Mouse (Mus musculus): Measurements from ENCODE around the gene Hyal3. TPM values are rescaled to one million over a fixed set of nuclear protein-coding genes. Genes with fewer than 3 reads are reported as not detected.
A peak's percentile ranks its signal among the peaks of the same experiment; 100 is the strongest.

Gene Hyal3
- total RNA-seq (2015) (1.4 and 1.7 TPM in 2 replicates), total RNA-seq (2017) (0.58 TPM in 1 of 2 replicates, not detected in the other)

DNA sequence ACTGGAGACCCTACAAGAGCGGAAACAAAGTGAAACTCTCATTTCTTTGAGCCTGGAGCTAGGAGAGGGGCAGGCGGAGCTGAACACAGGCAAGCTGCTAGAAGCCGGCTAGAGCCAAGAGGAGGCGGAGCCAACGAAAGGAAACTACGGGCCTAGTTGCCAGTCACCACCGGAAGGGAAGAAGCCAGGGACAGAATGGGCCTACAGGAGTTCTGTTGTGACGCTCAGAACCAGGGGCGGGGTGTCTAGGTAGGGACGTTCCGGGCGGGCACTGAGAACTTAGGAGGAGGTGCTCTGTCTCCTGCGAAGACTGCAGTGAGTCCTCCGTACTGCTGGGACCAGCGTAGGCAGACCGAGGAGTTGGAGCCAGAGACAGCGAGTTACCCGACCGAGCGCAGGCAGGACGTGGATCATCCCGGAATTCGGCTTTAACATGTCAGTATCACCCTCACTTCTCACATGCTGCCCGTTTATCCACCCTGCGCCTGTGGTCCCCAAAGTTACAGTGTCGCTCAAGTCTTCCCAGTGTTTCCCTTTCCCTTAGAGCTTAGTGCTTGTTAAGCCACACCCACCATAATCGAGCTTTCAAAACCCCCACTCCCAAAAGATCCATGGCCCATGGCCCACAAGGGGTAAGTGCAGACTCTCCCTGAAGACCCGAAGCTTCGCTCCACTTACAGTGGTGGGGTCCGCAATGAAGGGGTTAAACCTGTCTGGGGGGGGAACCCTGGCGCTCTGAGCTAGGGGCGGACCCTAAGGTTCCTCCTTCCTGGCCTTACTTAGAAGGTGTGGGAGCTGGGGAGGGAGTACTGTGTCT, at the start of gene Hyal3:
Hyal3 (plus strand) TSS at position 318 of the 817 bp plus-strand sequence.
- ATAC-seq (replicated peaks; ENCODE audit: poor library complexity), result peak; percentile 84

DNA sequence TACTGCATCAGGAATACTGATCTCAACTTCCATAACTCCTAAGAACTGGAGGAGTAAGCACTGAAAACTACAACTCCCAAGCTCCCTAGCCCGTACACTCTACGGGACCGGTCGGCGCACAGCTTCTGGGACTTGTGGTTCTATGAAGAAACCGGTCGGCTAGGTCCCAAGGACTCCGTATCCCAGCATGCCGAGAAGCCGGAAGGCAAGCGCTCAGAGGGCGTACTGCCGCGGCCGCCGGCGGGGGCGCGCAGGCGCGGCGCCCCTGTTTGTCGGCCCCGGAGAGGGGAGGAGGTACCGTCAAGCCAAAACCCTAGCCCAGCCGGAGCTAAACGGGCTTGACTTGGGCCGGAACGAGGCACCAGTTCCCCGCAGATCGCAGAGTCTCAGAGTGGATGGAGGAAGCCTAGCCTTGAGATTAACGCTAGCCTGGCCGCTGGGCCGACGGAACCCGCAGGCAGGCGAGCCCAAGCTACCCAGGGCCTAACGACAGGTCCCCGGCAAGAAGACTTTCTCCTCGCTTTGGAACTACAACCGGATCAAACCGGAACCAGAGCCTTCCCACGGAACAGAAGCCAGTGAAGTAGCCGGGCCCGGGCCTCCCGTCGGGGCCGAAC, 46.7 kb upstream of the Hyal3 start, which contains the start of gene Tmem115:
Tmem115 (plus strand) TSS at position 155 of the 617 bp plus-strand sequence.
- ATAC-seq (replicated peaks; ENCODE audit: poor library complexity), result peak; percentile 90

DNA sequence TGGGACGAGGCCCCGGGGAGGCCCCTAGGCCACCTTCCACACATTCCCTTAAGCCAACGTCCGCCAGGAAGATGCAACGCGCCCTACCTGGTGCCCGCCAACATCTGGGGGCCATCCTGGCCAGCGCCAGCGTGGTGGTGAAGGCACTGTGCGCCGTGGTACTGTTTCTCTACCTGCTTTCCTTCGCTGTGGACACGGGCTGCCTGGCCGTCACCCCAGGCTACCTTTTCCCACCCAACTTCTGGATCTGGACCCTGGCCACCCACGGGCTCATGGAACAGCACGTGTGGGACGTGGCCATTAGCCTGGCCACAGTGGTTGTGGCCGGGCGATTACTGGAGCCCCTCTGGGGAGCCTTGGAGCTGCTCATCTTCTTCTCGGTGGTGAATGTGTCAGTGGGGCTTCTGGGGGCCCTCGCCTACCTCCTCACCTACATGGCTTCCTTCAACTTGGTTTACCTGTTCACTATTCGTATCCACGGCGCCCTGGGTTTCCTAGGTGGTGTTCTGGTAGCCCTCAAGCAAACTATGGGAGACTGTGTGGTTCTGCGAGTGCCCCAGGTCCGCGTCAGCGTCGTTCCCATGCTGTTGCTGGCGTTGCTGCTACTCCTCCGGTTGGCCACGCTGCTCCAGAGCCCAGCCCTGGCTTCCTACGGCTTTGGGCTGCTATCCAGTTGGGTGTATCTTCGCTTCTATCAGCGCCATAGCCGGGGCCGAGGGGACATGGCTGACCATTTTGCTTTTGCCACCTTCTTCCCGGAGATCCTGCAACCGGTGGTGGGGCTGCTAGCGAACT, 46.0 kb upstream of the Hyal3 start:
- peak; percentile 51 for ATAC-seq (replicated peaks; ENCODE audit: poor library complexity)

DNA sequence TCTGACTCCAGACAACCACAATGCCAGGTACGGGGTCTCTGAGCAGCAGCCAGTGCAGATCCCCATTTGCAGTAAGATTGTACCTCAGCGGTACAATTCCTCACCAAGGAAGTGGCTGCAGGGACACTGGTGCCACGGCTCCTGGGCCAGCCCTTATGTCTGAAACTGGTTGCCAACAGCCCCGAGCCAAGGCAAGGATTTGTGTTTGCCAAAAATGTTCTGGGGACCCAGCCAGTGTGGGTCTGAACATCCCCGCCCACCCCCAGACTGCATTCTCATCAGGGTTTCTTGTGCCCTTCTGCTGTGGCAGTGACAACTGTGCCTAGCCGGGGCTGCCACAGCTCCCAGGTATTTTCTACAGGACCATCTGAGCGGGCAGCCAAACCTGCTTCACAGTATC, 42.4 kb upstream of the Hyal3 start:
- no peak for ATAC-seq (replicated peaks; ENCODE audit: poor library complexity)

DNA sequence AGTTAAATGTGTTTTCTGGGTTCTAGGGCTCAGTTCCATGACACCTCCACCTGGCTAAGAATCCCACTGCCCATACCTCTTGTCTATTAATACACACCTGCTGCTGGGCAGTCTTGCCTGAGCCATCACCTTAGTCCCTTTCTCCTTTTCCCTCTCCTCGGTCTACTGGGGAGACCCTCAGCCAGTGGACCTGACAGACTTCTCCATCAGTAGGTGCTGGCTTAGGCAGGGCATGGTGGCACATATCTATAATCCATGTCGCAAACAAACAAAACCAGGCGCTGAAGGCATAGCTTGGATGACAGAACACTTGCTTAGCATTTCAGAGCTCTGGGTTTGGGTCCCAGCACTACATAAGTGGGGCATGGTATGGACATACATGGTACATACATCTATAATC, 41.9 kb upstream of the Hyal3 start:
- no peak for ATAC-seq (replicated peaks; ENCODE audit: poor library complexity)

DNA sequence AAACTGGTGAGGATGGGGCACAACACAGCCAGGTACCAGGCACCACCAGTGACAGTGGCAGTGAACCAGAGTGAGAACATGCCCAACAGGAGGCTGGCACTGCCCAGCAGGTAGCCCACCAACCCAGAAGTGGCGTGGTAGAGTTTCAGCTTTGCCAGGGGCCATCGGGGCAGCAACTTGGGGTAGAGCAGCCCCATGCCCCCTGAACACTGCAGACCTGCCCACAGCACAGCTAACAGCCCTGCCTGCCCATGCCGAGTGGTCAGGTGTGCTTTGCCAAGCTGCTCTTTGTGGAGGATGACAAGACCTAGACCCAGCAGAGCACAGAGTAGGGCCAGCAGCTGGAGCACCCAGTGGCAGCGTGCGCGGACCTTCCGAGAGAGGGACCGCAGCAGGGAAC, 40.7 kb upstream of the Hyal3 start:
- ATAC-seq (replicated peaks; ENCODE audit: poor library complexity), result no peak

DNA sequence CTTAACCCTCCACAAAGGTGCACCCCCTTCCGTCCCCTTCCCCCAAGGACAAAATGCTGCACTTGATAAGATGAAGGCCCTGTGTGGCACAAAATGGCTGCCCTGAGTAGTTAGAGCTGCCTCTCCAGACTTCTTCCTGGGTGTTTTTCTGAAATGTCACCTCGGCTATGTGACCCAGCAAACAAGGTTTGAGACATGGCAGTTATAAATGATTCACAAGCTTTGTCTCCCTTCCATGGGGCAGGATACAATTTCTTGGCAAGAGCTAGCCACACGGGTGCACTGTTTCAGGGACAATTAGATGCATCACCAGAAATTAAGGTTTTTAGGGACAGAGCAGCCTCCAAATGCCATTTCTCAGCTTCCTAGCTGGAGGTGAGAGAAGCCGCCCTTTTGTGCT, 40.2 kb upstream of the Hyal3 start:
- ATAC-seq (replicated peaks; ENCODE audit: poor library complexity), result no peak

DNA sequence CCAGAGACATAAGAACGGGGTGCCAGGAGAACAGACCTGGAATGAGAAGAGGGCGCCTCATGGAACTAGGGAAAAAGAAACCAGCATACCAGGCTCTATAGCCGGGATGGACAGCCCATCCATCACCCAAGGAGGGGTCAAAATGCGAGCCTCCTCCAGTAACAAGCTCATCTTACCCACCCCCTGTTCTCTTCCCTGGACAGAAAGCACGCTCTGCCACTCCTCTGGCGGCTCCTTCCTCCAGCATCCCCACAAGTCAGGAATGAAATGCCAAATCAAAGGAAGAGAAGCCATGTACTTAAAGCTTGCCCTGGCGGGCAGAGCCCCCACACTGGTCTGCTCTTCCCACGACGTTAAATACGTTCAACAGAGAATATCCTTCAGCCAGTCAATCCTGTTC, 39.6 kb upstream of the Hyal3 start:
- no peak for ATAC-seq (replicated peaks; ENCODE audit: poor library complexity)

DNA sequence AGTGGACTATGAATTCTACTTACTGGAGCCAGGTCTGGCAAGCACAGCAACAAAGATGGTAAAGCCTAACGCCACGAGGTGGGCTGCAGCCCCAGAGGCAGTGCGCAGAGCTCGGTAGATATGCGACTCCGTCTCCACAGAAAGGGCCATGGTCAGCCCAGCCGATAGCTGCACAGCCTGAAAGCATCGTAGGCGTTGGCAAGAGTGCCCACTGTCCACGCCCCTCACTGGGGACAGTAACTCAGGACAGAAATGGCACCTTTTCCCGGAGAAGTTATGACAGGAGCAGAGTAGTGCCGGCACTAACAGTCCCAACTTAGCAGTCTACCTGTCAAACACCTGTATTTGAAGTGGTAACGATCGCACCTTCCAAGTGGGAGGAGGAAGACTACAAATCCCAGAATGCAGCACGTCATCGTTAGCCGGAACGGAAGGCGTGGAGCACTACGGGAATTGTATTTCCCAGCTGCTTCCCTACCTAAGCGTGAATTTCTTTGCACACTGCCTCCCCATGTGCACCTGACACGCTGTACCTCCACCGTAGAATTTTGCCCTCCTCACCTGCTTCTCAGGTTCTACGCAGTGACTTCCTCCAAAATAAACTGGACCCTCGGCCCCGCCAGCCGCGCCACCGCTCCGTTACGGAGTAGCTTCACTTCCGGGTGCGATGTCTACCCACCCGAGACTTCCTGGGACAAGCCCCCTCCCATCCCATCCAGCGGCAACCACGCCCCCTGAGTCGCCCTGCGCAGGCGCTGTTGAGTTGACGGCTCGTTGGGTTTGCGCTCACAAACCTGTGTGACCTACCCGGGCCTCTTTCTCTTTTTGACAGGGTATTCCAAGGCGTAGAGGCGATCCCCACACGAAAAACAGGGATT, 38.9 kb upstream of the Hyal3 start, which contains the start of the genes Cyb561d2 and Nprl2:
Cyb561d2 (minus strand) TSS at position 720 of the 878 bp plus-strand sequence.
Nprl2 (plus strand) TSS at position 753 of the 878 bp plus-strand sequence.
- ATAC-seq (replicated peaks; ENCODE audit: poor library complexity), result peak; percentile 83

DNA sequence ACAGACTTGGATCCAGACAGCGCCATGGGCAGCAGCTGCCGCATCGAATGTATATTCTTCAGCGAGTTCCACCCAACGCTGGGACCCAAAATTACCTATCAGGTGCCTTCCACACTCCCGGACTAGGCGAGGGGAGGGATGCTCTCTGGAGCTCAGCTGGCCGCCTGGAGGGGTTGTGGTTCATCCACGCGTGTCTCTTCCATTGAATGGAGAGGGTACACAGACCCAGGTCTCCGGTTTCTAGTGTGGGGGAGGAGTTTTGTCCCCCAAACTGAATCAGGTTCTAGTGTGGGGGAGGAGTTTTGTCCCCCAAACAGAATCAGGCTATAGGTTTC, 38.3 kb upstream of the Hyal3 start:
- 0 out of 2 replicates have a peak, but pooled peaks have one; percentile 0 for ATAC-seq (replicated peaks; ENCODE audit: poor library complexity)

DNA sequence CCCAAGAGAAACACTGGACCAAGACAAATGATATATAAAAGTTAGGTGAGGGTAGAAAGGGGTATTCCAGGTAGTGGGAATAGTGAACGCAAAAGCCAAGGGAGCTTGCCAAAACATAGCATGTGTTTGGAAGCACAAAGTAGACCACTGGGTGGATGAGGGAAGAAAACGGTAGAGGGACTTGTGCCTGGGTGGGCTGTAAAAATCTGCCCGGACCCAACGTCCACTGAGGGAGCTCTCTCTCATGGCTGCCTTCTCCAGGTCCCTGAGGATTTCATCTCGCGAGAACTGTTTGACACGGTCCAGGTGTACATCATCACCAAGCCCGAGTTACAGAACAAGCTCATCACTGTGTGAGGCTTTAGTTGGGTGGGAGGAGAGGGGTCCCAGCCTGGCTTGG, 37.9 kb upstream of the Hyal3 start:
- ATAC-seq (replicated peaks; ENCODE audit: poor library complexity), result no peak

DNA sequence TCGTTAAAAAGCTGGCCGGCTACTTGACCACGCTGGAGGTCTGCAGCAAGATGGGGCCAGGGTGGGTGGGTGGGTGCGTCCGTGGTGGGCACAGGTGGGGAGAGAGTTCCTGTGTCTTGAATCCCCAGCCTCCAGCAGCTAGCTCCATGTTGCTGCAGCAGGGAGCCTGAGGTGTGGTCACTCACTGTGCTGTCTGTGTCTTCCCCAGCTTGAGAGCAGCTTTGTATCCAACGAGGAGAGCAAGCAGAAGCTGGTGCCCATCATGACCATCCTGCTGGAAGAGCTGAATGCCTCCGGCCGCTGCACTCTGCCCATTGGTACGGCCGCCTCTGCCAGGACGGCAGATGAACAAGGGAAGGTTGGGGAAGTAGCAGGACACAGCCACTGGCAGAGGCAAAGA, 37.3 kb upstream of the Hyal3 start:
- ATAC-seq (replicated peaks; ENCODE audit: poor library complexity), result no peak

DNA sequence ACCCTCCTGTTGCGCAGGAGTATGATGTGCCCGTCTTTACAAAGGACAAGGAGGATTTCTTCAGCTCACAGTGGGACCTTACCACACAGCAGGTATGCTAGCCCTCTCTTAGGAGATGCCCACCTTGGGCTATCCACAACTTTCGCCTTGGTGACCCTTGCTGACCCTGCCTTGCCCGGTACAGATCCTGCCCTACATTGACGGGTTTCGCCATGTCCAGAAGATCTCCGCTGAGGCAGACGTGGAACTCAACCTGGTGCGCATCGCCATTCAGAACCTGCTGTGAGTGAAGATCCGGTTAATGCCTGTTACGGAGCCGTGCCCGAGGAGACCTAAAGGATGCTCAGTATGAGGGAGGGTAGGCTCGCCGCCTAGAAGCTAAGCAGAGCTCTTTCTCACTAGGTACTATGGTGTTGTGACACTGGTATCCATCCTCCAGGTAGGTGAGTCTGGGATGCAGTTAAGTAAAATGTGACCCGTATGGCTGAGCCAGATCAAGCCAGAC, 36.4 kb upstream of the Hyal3 start:
- no peak for ATAC-seq (replicated peaks; ENCODE audit: poor library complexity)

DNA sequence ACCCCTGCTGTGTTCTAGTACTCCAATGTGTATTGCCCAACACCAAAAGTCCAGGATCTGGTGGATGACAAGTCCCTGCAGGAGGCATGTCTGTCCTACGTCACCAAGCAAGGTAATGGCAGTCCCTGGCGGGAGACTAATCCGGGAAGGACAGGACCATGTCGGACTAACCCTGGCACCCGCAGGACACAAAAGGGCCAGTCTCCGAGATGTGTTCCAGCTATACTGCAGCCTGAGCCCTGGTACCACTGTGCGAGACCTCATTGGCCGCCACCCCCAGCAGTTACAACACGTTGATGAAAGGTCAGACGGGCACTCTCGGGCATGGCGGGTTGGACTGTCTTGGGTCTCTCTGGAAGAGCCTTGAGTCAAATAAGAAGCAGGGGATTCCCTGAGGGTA, 35.9 kb upstream of the Hyal3 start:
- no peak for ATAC-seq (replicated peaks; ENCODE audit: poor library complexity)

DNA sequence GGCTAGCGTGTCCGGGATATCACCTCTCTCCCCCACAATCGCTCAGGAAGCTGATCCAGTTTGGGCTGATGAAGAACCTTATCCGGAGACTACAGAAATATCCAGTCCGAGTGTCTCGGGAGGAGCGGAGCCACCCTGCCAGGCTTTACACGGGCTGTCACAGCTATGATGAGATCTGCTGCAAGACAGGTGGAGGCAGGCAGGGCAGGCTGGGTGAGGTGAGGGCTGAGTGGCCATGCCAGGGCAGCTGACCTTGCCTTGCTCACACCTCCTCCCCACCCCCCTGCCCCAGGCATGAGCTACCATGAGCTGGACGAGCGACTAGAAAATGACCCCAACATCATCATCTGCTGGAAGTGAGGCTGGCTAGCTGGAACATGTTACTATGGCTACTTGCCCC, 35.4 kb upstream of the Hyal3 start:
- ATAC-seq (replicated peaks; ENCODE audit: poor library complexity), result no peak

DNA sequence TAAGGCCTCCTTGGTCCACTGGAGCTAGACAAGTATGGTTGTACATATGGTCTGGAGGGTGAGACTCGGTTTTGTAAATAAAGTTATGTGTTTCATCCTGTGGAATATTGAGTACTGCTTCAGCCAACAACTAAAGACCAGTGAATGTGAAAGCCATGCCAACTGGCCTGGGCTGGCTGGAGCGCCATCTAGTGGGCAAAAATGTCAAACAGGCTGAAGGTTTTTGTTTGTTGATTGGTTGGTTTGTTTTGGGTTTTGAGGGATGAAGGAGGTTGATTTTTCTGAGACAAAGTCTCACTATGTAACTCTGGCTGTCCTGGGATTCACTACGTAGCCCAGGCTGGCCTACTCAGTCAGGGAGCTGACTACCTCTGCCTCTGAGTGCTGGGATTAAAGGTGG, 35.0 kb upstream of the Hyal3 start:
- ATAC-seq (replicated peaks; ENCODE audit: poor library complexity), result peak; percentile 16; the same call in 1 of the 2 replicates

DNA sequence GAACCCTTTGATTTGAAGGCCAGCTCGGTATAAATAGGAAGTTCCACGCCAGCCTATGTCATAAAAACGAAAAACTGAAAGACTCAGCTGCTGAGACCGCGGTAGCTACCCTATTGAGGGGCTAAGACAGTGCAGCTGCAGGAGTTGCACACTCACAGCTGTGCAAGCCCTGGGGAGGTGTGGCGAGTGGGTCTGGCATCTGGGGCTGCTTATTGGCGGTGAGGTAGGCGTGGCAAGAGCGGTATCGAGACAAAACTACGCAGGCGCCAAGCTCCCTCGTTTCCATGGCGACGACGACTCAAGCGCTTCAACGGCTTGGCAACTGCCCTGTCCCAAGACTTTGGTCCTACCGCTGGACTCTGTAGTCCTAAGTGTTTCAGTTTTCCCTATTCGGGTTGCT, 33.6 kb upstream of the Hyal3 start, which contains the start of gene Zmynd10:
Zmynd10 (plus strand) TSS at position 273 of the 400 bp plus-strand sequence.
- peak; percentile 71 for ATAC-seq (replicated peaks; ENCODE audit: poor library complexity)

DNA sequence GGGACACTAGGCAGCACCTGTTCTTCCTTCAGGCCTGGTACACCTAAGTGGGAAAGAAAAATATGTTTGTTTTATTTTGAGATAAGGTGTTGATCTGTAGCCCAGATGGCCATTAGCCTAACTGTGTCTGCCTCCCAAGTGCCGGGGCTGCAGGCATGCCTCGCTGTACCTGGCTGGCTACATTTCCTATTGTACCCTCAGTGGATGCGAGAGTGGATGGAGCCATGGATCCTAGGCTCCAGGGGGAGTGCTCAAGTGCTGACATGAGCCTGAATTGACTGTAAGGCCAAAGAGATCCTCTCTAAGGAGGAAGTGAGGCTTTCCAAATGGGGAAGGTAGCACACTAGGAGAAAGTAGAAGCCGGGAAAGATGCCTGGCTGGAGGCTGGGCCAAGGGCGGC, 32.7 kb upstream of the Hyal3 start:
- ATAC-seq (replicated peaks; ENCODE audit: poor library complexity), result no peak

DNA sequence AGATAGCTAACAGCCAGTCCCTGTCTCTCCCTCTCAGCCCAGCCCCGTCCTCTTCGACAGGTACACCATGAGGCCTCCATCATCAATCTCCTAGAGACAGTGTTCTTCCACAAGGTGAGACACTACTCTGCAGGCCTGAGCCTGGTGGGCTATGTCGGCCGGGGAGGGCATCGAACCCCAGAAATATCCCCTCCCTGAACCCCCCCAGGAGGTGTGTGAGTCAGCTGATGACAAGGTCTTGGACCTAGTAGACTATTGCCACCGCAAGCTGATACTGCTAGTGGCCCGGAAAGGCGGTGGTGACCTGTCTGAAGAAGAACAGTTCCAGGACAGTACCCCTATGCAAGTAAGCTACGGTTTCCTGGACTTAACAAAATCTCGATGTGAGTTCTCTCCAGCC, 31.8 kb upstream of the Hyal3 start:
- no peak for ATAC-seq (replicated peaks; ENCODE audit: poor library complexity)

Data from megakaryocyte progenitor cell, adult 5-6 weeks (primary cell).